Mouse (Mus musculus) urinary bladder, postnatal 4 days (tissue): ENCODE results near the gene Napsa.

Source experiments
- DNase-seq, 2 experiments: peaks; one replicate each; pipeline ENCODE4 v3.0.0; 2021 to 2022; ENCODE audit warnings: low spot score in 2 of 2

Napsa gene

GRCm38 (mm10) chr7:44570989-44571388 is 1.2 kb upstream of the Napsa start:
- peak in 1 of 2 experiments; percentile 49 for DNase-seq

DNA sequence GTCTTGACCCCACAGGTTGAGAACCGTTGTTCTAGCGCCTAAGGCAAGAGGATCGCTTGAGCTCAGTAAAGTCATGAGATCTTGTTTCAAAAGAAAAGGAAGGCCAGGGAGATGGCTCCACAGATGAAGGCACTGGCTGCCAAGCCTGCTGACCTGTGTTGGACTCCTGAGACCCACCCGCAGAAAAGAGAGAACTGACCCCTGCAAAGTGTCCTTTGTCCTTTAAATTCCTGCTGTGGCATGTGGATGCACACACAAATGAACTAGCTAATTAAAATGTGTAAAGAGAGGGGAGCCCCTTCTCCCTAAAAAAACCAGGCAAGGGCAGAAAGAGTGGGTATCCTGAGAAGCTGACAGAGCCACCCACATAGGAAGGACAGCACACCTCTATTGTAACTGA is 369 bp upstream of the Napsa start:
- DNase-seq: no peak

DNA sequence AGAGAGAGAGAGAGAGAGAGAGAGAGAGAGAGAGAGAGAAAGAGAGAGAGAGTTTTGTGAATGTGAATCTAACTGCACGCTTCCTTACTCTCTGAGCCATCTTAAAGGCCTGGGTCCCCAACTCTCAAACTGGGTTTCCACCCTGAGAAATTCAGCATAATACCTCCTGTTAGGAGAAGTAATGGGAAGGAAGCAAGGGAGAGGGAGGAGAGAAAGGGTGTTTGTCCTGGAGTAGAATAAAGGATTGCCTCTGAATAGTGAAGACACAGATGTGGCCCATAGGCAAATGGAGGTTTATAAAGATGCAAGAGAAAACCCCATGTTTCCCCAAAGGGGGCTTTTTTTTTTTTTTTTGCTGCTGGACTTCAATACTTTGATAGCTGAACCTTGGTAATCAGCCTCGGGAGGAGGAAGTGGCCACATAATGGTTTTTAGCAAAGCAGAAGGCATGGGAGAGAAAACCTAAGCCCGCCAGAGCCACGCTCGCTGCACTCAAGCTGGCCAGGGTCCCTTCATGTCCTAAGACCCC is 840 bp downstream of the Napsa start:
- no peak for DNase-seq

DNA sequence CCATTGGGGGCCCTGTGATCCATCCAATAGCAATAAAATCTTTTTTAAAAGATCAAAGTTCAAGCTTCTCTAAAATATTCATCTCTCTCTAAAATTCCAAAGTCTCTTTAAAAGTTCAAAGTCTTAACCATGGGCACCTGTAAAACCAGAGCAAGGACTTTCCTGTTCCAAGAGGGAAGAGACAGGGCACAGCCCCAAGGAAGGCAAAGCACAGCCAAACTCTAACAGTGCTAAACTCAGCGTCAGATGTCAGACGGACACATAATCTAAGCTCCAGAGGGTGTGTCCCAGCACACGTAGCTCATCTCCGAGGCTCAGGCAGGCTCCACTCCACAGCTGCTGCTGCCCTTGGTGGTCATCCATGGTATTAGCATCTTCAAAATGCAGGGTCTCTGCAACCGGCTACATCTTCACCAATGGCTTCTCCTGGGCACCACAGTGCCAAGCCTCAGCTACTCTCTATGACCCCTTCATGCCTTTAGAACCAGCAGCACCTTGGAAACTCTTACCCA is 4.2 kb downstream of the Napsa start:
- peak in 1 of 2 experiments; percentile 43 for DNase-seq

- no peak for DNase-seq
Observed at GRCm38 (mm10) chr7:44581637-44582036, 9.5 kb downstream of the Napsa start.

- DNase-seq: no peak
Observed at GRCm38 (mm10) chr7:44582709-44583108, 10.5 kb downstream of the Napsa start.

GRCm38 (mm10) chr7:44583146-44583545 is 11.0 kb downstream of the Napsa start:
- DNase-seq: no peak

DNA sequence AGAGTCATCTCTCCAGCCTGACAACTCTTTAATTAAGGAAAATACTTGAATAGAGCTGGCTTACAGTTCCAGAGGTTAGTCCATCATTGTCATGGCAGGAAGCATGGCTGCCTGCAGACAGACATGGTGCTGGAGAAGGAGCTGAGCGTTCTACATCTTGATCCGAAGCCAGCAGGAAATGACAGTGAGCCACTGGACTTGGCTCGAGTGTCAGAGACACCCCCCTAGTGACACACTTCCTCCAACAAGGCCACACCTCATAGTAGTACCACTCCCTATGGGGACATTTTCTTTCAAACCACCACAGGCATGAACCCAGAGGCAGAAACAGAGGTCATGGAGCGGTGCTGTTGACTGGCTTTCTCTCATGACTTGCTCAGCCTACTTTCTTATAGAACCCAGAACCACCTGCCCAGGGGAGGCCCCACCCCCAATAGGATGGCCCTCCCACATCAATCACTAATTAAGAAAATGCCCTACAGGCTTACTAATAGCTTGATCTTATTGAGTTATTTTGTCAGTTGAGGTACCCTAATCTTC is 12.2 kb downstream of the Napsa start:
- DNase-seq: no peak

- no peak for DNase-seq
Observed at GRCm38 (mm10) chr7:44584921-44585320, 12.7 kb downstream of the Napsa start.

GRCm38 (mm10) chr7:44585606-44586005 is 13.4 kb downstream of the Napsa start:
- no peak for DNase-seq

- DNase-seq: no peak
Observed at GRCm38 (mm10) chr7:44586518-44586917, 14.3 kb downstream of the Napsa start.

GRCm38 (mm10) chr7:44586930-44587329 is 14.8 kb downstream of the Napsa start:
- DNase-seq: no peak

GRCm38 (mm10) chr7:44587676-44588075 is 15.5 kb downstream of the Napsa start:
- DNase-seq: no peak

- no peak for DNase-seq
Observed at GRCm38 (mm10) chr7:44588338-44588737, 16.2 kb downstream of the Napsa start.

DNA sequence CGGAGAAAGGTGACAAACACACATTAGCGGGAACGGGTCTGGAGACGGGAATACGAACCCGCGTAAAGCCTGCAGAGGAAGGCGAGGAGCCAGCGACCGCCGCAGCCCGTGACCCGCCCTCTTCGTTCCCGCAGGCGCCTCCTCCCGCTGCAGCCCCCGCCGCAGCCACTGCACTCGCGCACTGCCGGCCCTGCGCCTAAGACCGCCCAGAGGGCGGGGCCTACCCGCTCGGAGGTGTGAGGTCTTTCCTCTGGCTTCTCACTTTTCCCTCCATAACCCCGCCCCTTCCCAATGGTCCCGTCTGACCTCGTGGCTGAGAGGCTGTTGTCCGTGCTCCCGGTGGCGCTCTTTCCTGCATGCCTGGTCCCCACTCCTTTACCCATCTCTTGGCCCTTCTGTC is 17.0 kb downstream of the Napsa start:
- DNase-seq: no peak

- no peak for DNase-seq
Observed at GRCm38 (mm10) chr7:44589946-44590345, 17.8 kb downstream of the Napsa start.

DNA sequence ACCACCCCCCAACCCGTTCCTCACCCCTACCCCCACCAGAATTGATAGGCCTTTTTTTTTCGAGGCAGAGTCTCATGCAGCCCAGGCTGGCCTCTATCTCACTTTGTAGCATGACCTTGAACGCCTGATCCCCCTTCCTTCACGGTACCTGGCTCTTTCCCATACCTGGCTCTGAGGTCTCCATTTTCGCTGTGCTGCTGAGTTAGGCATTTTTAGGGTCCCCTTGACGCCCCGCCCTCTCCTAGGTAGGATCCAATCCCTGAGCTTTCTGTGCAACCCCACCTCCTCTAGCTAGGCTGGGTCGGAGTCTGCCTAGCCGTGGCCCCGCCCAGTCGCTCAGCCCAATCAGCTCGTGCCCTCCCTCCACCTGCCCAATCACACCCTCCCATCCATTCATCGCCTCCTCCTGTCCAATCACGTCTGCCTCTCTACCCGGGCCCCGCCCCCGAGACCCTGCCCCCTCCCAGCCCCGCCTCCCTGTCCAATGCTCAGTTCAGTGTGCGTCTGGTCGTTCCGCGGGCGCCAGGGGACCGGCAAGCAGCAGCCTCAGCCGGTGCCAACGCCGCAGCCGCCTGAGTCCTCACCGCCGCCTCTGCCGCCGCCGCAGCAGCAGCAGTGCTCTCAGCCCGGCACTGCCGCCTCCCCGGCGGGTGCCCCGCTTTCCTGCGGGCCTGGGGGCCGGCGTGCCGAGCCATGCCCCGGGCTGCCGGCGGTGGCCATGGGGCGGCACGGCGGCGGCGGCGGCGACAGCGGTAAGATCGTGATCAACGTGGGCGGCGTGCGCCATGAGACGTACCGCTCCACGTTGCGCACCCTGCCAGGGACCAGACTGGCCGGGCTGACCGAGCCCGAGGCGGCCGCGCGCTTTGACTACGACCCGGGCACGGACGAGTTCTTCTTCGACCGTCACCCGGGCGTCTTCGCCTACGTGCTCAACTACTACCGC is 18.5 kb downstream of the Napsa start, which contains the start of gene Kcnc3:
TSS of gene Kcnc3 (plus strand) at position 263 of the 946 bp plus-strand sequence.
- peak; percentile 78 to 83 for DNase-seq

DNA sequence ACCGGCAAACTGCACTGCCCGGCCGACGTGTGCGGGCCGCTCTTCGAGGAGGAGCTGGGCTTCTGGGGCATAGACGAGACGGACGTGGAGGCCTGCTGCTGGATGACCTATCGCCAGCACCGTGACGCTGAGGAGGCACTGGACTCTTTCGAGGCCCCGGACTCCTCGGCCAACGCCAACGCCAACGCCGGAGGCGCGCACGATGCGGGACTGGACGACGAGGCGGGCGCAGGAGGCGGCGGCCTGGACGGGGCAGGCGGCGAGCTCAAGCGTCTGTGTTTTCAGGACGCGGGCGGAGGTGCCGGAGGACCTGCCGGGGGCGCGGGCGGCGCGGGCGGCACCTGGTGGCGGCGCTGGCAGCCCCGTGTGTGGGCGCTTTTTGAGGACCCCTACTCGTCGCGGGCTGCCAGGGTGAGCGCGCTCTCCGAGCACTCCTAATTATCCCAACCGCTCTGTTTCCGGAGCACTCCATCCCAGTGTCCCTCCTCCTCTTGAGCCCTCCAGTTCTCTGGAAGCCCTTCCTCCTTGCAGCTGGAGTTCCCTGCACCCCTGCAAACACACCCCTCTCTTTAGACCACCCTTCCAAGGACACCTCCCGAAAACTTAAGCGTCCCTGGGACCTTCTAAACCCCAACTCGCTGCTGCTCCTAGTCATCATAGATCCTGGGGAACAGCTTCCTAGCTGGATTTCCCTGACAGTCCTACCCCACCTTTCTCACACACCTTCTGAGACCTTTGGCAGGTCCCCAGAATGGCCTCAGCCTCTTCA is 19.4 kb downstream of the Napsa start:
- DNase-seq: no peak

DNA sequence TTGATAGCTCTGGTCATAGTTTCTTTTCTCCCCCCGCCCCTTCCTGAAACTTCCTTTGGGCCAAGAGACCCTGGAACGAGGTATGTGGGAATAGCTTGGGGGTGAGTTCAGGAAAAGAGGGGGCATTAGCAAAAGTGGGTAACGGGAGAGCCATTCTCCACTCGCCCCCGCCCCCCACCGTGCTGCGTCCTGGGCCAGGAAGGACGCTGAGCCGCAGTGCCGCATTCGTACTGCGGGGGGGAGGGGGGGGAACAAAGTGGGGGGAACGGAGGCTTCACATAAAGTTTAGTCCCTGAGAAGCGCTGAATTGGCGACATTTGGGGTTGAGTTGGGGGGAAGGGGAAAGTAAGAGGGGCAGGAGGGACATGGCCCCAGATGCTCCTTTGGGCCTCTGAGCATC is 20.9 kb downstream of the Napsa start:
- no peak for DNase-seq

- peak; percentile 79 to 90 for DNase-seq
Observed at GRCm38 (mm10) chr7:44593775-44594174, 21.6 kb downstream of the Napsa start.

DNA sequence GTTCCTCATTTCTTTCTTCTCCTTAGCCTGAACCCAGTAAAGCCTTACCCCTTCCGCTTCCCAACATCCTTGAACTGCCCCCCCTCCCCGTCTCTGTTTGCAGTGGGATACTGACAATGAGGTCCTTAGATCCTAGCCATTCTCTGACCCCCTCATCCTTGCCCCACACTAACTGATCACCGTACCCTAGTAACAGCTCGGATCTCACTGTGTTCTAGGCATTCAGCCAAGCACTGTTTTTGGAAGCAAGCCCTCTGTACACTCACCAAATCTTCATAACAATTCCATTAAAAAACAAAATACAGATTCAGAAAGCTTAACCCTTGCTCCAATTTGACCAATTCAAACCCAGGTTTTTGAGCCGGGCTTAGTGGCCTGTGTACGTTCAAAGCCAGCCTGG is 22.1 kb downstream of the Napsa start:
- DNase-seq: no peak

DNA sequence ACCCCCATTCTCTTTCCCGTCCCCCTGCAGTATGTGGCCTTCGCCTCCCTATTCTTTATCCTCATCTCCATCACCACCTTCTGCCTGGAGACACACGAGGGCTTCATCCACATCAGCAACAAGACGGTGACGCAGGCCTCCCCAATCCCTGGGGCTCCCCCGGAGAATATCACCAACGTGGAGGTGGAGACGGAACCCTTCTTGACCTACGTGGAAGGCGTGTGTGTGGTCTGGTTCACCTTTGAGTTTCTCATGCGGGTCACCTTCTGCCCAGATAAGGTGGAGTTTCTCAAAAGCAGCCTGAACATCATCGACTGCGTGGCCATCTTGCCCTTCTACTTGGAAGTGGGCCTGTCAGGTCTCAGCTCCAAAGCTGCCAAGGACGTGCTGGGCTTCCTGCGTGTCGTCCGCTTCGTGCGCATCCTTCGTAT is 23.0 kb downstream of the Napsa start:
- DNase-seq: no peak
